Mouse (Mus musculus) monocyte, adult 2 months (primary cell): ENCODE data around the gene Pgpep1l.

Experiments used
- DNase-seq, 2 experiments: peaks; one replicate each; pipeline ENCODE4 v3.0.0; 2022; ENCODE audit warnings: low spot score in 2 of 2, low read depth in 1 of 2

Gene Pgpep1l

DNA sequence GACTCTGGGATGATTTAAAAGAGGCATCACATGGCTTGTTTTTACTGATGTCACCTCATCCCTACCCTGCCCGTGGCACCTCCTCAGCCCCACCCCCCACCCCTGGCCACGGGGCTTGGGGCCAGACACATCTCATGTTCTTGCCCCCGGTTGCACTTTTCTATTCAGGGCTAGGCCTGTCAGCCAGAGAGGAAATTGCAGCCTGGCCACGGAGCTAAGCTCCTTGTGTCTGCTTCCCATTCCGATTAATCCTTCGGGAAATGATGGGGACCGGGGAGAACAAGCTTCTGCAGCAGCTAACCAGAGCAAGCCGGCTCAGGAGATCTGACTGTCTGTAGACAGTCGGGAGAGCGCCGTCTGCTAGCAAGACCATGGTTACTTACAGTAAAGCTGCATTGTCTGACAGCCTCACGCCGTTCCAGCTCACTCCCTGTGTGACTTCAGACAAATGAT is 40.7 kb downstream of the Pgpep1l start:
- DNase-seq: no peak

- DNase-seq: no peak
These were observed 42.3 kb downstream of the Pgpep1l start for GRCm38 (mm10) chr7:68221677-68222230.

GRCm38 (mm10) chr7:68218879-68219278 is 45.2 kb downstream of the Pgpep1l start:
- DNase-seq: no peak

- no peak for DNase-seq
These were observed 48.4 kb downstream of the Pgpep1l start for GRCm38 (mm10) chr7:68215522-68216070.

GRCm38 (mm10) chr7:68213842-68214241 is 50.2 kb downstream of the Pgpep1l start:
- no peak for DNase-seq

GRCm38 (mm10) chr7:68211883-68212282 is 52.1 kb downstream of the Pgpep1l start:
- no peak for DNase-seq

DNA sequence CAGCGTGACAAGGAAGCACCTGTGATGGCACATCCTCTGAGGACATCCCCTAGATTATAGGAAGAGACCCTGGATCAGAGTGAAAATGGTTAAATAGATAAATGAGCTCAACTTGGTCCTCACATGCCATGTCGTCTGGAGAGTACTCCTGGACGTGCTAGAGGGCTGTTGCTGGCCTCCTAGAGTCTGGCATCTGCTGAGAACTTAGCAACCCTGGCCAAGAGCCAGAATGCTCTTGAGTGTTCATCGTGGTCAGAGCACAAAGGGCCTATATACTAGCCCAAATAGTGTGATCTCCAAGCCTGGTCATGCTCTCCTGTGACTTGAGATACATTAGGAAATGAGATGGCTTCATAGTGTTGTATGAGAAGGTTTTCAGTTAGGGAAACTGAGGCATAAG is 53.6 kb downstream of the Pgpep1l start:
- no peak for DNase-seq

GRCm38 (mm10) chr7:68209039-68209438 is 55.0 kb downstream of the Pgpep1l start:
- no peak for DNase-seq

DNA sequence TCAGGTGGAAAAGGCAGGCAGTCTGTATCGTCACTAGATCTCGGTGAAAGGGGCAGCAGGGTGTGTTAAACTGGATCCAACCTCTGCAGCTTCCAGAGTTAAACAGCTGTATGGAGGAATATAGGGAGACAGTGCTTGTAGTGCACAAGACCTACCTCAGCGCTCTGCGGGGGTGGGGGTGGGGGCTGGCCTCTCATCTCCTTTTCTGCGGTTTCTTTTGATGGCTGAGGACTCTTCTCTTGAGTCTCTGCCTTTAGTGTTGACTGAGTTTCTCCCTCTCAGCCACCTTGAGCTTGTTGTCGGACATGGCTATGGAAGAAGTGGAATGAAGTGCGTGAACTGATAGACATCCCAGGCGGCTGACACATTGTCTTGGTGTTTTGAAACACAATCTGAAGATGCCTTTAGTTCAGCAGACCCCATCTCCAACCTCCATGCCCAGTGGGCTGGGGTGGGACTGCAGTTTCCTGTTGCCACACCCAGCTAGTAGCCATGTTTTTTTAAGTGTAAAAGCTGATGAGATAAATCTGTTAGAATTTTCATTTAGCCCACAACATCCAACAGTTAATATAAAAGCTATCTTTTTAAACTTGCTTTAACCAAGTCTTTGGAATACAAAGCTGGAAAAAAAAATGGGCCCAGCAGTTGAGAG is 58.1 kb downstream of the Pgpep1l start:
- DNase-seq: no peak

- no peak for DNase-seq
These were observed 64.4 kb downstream of the Pgpep1l start for GRCm38 (mm10) chr7:68199609-68200008.

- DNase-seq: no peak
These were observed 69.9 kb downstream of the Pgpep1l start for GRCm38 (mm10) chr7:68193958-68194695.

GRCm38 (mm10) chr7:68189691-68190456 is 74.2 kb downstream of the Pgpep1l start:
- DNase-seq: no peak

- DNase-seq: no peak
These were observed 74.8 kb downstream of the Pgpep1l start for GRCm38 (mm10) chr7:68189211-68189610.
